Mouse (Mus musculus): ENCODE data around the gene Igfbp5.

- no peak for TF ChIP-seq TAL1 (IDR thresholded peaks at IDR 0.05; ENCODE audit: low read length)
- TF ChIP-seq GATA1 (IDR thresholded peaks at IDR 0.05; ENCODE audit: low read length): no peak
Measured at GRCm38 (mm10) chr1:72871697-72872411, 2.8 kb downstream of the Igfbp5 start.
